Mouse (Mus musculus) small intestine, adult 2 months (tissue): Measurements from ENCODE around the gene Ugt3a1.

Experiments
- CTCF ChIP-seq: fragments of 200-500 bp; IDR thresholded peaks from 2 replicates; pipeline ENCODE4 v1.5.1; 2012; ENCODE audit warnings: low read depth, mild to moderate bottlenecking, control low read depth, inconsistent platforms, low read length, moderate library complexity, mixed read lengths; ENCODE audit not compliant: insufficient replicate concordance, insufficient read length; ENCODE audit errors: extremely low read depth
- POLR2A ChIP-seq: fragments of 200-500 bp; IDR thresholded peaks from 2 replicates; pipeline ENCODE4 v1.6.1; 2012; ENCODE audit warnings: low read depth, mild to moderate bottlenecking, control low read depth, inconsistent platforms, low read length, moderate library complexity

DNA sequence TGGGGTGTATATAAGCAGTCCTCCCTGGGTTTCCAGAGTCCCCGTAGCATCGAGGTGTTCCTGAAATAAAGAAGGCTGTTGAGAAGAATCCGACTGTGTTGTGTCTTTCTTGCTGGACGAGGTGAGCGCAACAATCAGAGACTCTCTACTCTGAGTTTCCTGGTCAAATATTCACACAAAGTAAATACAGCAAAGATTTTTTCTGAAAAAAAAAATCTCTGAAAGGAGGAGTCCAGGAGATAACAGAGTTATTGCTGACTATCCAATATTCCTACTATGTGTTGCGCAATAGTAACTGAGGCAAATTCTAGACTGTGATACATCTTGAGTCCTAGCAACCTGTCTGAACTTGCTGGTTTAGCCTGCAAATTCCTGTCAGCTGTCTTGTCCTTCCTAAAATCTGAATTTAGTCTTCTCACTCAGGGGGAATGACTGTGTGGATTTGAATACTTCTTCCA is at the start of gene Ugt3a1:
- TF ChIP-seq CTCF: no peak
- TF ChIP-seq POLR2A: no peak
